Mouse (Mus musculus): ENCODE results near the gene Slc36a3. TPM values are rescaled to one million over a fixed set of nuclear protein-coding genes. Genes with fewer than 3 reads are reported as not detected.

The Slc36a3 gene
- total RNA-seq (2023): 0.36 TPM in 1 of 2 replicates, not detected in the other

DNA sequence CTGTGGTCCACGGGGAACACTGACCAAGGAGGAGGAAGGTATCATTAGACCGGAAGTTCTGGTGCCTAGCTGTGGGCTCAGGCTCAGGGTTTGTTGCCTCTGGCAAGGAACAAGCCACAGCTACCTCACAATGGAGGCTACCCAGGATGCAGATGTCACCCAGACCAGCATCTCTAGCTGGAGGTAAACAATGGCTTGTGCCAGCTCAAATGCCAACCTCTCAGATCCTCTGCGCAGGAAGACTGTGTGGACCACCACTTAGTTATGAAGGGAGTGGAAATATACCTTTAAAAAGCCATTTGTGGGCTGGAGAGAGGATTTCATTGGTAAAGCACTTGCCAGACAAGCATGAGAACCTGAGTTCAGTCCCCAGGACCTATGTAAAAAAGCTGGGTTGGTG is at the start of gene Slc36a3:
Gene Slc36a3 (minus strand): TSS at position 101 of the 400 bp plus-strand sequence.

DNA sequence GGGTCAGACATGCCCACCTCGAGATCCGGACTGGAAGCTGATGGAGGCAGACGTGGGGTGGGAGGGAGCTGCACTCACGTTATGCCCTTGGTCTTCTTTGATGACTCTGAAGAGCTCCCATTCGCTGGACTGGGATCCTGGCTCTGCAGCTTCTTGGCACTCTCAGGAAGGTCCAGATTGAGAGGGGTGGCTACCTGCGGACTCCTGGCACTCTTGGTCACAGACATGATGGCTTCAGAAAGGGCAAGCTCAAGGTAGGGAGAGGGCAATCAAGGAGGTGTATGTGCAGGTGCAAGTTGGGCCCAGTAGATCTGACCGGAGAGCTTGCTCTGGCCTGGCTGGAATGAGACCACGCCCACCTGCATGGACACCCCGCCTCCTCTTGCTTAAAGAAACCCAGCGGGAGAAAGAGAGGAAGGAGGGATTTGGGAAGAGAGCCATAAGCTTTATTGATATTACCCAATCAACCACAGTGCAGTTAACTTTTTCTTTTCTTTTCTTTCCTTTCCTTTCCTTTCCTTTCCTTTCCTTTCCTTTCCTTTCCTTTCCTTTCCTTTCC is 33.3 kb upstream of the Slc36a3 start, which contains the start of gene Slc36a2:
Gene Slc36a2 (minus strand): TSS at position 345 of the 559 bp plus-strand sequence.

DNA sequence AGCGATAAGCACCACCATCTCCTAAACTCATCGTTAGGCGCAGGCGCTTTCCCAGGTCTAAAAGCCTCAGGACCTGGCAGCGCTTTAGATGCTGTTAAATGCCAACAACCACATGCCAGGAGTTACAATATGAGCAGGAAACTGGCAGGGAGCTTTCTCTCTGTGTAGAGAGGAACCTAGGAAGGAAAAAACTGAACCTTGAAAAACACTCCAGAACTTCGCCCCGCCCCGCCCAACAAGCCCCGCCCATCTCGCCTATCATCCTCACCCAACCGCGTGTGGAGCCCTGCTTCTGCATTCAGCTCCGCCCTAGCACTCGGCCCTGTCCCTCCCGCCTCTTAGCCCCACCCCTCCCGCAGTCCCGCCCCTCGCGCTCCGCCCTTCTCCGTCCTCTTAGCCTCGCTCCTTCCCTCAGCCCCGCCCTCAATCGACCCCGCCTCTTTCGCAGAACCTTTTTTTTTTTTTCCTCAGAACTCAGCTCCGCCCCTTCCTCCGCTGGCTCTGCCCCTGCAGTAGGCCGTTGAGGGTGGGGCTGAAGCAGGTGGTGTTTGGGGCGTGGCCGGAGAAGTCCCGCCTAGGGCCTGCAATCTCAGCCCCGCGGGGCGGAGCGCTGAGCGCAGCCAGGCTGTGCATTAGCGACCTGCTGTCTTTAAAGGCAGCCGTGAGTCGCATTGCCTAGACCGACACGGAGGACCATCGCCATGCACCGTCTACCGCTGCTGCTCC is 53.9 kb downstream of the Slc36a3 start, which contains the start of gene Gm2a:
Gene Gm2a (plus strand): TSS at position 653 of the 726 bp plus-strand sequence.

DNA sequence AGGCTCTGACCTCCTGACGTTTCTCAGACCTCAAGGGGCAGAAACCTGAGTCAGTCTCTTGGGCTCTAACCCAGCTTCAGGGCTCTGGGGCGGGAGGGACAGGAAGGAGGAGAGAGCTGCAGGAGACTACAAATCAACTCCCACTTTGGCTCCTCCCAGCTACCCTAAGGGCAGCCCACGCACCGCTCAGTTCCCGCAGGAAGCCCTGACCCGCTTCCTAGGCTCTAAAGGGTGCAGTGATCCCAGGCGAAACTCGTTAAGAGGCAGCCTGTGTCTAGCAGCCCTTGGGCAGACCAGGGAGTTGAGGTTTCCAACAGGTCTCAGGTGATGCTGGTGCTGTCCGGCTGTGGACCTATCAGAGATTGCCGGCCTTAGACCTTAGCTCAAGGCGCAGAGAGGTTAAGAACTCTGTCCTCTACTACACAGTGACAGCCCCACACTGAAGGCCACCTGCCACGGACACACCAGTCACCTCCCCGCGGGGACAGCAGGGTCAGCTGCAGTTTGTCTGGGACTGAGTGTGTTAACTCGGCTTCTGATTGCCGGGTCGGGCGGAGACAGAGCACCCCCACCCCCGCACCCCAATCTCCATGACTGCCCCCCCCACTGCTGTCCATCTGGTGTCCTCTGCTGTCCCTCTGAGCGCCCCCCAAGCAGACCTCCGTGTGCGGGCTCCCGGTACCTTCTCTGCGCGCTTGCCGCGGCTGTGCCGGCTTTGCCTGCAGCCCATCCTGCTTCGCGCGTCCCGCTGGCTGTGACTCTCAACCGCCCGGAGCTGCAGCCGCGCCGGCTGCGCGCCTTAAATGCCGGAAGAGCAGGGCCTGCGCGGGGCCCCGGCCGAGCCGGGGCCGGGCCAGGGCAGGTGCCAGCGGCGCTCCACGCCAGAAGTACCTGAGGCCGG is 73.9 kb downstream of the Slc36a3 start, which contains the start of gene Ccdc69:
Gene Ccdc69 (minus strand): TSS at position 801 of the 901 bp plus-strand sequence.

Other genes with a start within 250 kb of the Slc36a3 start
- 6.3 and 7.1 TPM in 2 replicates for gene Gpx3, start 249.3 kb downstream of the Slc36a3 start, total RNA-seq (2023)
- gene Tnip1, start 188.8 kb downstream of the Slc36a3 start, total RNA-seq (2023): 88.5 and 116 TPM in 2 replicates
- gene Anxa6, start 118.3 kb downstream of the Slc36a3 start, total RNA-seq (2023): 90.1 and 100 TPM in 2 replicates
- 3.9 and 6.2 TPM in 2 replicates for gene Ccdc69, start 73.6 kb downstream of the Slc36a3 start, total RNA-seq (2023)
- gene Gm2a, start 53.6 kb downstream of the Slc36a3 start, total RNA-seq (2023): 94.1 and 101 TPM in 2 replicates
- gene Slc36a2, start 33.4 kb upstream of the Slc36a3 start, total RNA-seq (2023): 2.4 TPM in 2 replicates
- gene Slc36a1, start 52.6 kb upstream of the Slc36a3 start, total RNA-seq (2023): 29.2 and 35.1 TPM in 2 replicates
- gene Fat2, start 184.9 kb upstream of the Slc36a3 start, total RNA-seq (2023): 0.32 and 0.41 TPM in 2 replicates